Comparison of ENCODE assay signal across 8 mouse cellular contexts in the genomic region with DNA sequence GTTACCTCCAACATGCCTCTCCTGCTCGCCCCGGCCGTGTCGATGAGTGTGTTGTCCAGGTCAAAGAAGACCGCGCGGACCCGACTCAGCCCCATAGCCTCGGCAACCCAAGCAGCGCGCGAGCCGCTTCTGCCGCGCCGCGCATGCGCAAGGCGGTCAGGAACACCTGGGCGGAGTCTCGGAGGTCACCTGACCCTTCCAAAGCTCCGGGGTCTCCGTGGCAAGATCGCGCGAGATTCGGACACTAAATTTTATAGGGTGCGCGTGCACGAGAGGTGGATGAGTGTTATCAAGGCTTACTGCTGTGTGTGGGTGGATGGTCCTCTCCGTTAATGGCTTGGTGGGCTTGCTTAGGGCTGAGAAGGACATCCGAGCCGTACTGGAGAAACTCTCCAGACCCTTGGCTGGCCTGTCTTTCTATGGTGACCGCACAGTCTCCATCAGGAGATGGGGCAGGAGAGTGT. TPM values are rescaled to one million over a fixed set of nuclear protein-coding genes. Genes with fewer than 3 reads are reported as not detected.
A peak's percentile ranks its signal among the peaks of the same experiment; 100 is the strongest.
DNase-seq lines count a peak whose midpoint lies in the region; ATAC-seq lines count a peak whose summit lies in the region.

Gene Ninl (minus strand): TSS at position 151 of the 464 bp plus-strand sequence.
Gene Nanp (minus strand): TSS at position 167 of the 464 bp plus-strand sequence.

- H3K27ac ChIP-seq in hindbrain, embryonic 12.5 days: peak within 1 kb of the TSS; percentile 77

- H3K4me1 ChIP-seq in hindbrain, embryonic 12.5 days: peaks cover 11% of the 10 kb centered on the region

- no peaks in the 10 kb centered on the region for H3K9me3 ChIP-seq in hindbrain, embryonic 12.5 days (replicated peaks)

- H3K27me3 ChIP-seq in hindbrain, embryonic 12.5 days: no peaks in the 10 kb centered on the region

- 2% methylated on average over 31 of the region's 34 CpGs for WGBS in hindbrain, embryonic 12.5 days

- H3K4me3 ChIP-seq in hindbrain, embryonic 12.5 days: peak within 1 kb of the TSS; percentile 88

- H3K36me3 ChIP-seq in hindbrain, embryonic 12.5 days: no peaks in the 10 kb centered on the region

- ATAC-seq in hindbrain, embryonic 12.5 days (ENCODE audit: low FRiP score): peak; percentile 97

- peak within 1 kb of the TSS; percentile 72 for H3K4me2 ChIP-seq in hindbrain, embryonic 12.5 days (replicated peaks)

- peak; percentile 98 for DNase-seq in NIH3T3 (ENCODE audit: low read depth)
- peak; percentile 97 to 98 for DNase-seq in cerebellum, postnatal 10 days
- DNase-seq in frontal cortex, postnatal 10 days (ENCODE audit: low spot score in 2 of 2): peak; percentile 91 to 92
- DNase-seq in layer of hippocampus, postnatal 14 days (ENCODE audit: low spot score in 2 of 2): peak; percentile 91 to 93
- DNase-seq in lung, postnatal 14 days: peak; percentile 95
- DNase-seq in retina, adult 2 months (ENCODE audit: low read depth, low spot score): peak; percentile 87
- peak; percentile 92 to 94 for DNase-seq in thymus, postnatal 36 days

- peak within 1 kb of the TSS; percentile 97 for H3K9ac ChIP-seq in hindbrain, embryonic 12.5 days

RNA-seq across cellular contexts. Expression of gene Ninl, which starts in this region (rescaled TPM):
- polyA plus RNA-seq in hindbrain, embryonic 12.5 days (2016; fragmentation: Nextera tagmentation; extraction: Ambion mirVana): 9.8 and 12.1 TPM in 2 replicates
- total RNA-seq in layer of hippocampus, postnatal 14 days (2021): 1 to 10 TPM; 6.1 to 7.8 TPM

RNA-seq across cellular contexts. Expression of gene Nanp, which starts in this region (rescaled TPM):
- 36.2 and 38.1 TPM in 2 replicates for polyA plus RNA-seq in hindbrain, embryonic 12.5 days (2016; fragmentation: Nextera tagmentation; extraction: Ambion mirVana)
- total RNA-seq in layer of hippocampus, postnatal 14 days (2021): 10 to 100 TPM; 19.1 to 20.9 TPM

Comparison
In these comparisons a context has a peak if more than half of its experiments do, and no peak if none do; other contexts are left out.
1. Peak in every context shown above with its lines: DNase-seq, ATAC-seq, H3K4me3 ChIP-seq and H3K27ac ChIP-seq.